Comparison of ENCODE assay signal across 9 mouse cellular contexts in genomic region chr11:54523431-54524001, GRCm38 (mm10). TPM values are rescaled to one million over a fixed set of nuclear protein-coding genes. Genes with fewer than 3 reads are reported as not detected.
DNase-seq lines count a peak whose midpoint lies in the region; ATAC-seq lines count a peak whose summit lies in the region.
"Had no signal": no experiment of that assay in that cellular context is flagged by ENCODE, and none has a peak within 500 bp of the region (broad histone marks: within the 10 kb centered on the region; RNA-seq: fewer than 3 reads in every experiment).

No protein-coding gene starts in this region.

- peak; percentile 17 for DNase-seq in CD4-positive, CD25-positive, alpha-beta regulatory T cell, adult 2 months (ENCODE audit: low read depth, low spot score)
- DNase-seq in limb, embryonic 11.5 days (ENCODE audit: low spot score): no peak
- DNase-seq in thymus, postnatal 14 days: no peak
- no peak for DNase-seq in thymus, postnatal 0 days (ENCODE audit: low spot score)
- DNase-seq: right cerebral cortex, postnatal 14 days had no signal

- peak overlapping the region; percentile 95 for H3K4me3 ChIP-seq in megakaryocyte, embryonic 14.5 days (replicated peaks)
- H3K4me3 ChIP-seq in limb, embryonic 11.5 days (ENCODE audit: low read depth, low read length): peak overlapping the region; percentile 80
- peak overlapping the region; percentile 91 for H3K4me3 ChIP-seq in stomach, embryonic 14.5 days (ENCODE audit: low read depth, low read length)

- H3K9ac ChIP-seq in limb, embryonic 11.5 days (ENCODE audit: low read length): peak overlapping the region; percentile 89
- peak overlapping the region; percentile 87 for H3K9ac ChIP-seq in stomach, embryonic 14.5 days (replicated peaks; ENCODE audit: low read depth, low read length)

- peaks cover 3% of the 10 kb centered on the region for H3K36me3 ChIP-seq in megakaryocyte, embryonic 14.5 days (replicated peaks; ENCODE audit: low read length)
- no peaks in the 10 kb centered on the region for H3K36me3 ChIP-seq in limb, embryonic 11.5 days (ENCODE audit: control insufficient read depth, insufficient read depth, low read length)
- H3K36me3 ChIP-seq in stomach, embryonic 14.5 days (ENCODE audit: control insufficient read depth, insufficient read depth, low read length): no peaks in the 10 kb centered on the region

- H3K27me3 ChIP-seq in megakaryocyte, embryonic 14.5 days (replicated peaks): no peaks in the 10 kb centered on the region
- no peaks in the 10 kb centered on the region for H3K27me3 ChIP-seq in limb, embryonic 11.5 days (ENCODE audit: control insufficient read depth, insufficient read depth, low read length)
- no peaks in the 10 kb centered on the region for H3K27me3 ChIP-seq in stomach, embryonic 14.5 days (ENCODE audit: control insufficient read depth, insufficient read depth, low read length)

- no peaks in the 10 kb centered on the region for H3K9me3 ChIP-seq in megakaryocyte, embryonic 14.5 days
- no peaks in the 10 kb centered on the region for H3K9me3 ChIP-seq in limb, embryonic 11.5 days (ENCODE audit: control insufficient read depth, low read length)
- no peaks in the 10 kb centered on the region for H3K9me3 ChIP-seq in stomach, embryonic 14.5 days (ENCODE audit: control insufficient read depth, low read depth, low read length)

- ATAC-seq in CD4-positive, CD25-positive, alpha-beta regulatory T cell, adult 4 months: no peak
- ATAC-seq in megakaryocyte, adult 5-6 weeks (ENCODE audit: poor library complexity, severe bottlenecking): no peak
- no peak for ATAC-seq in limb, embryonic 11.5 days (ENCODE audit: insufficient number of reproducible peaks, low FRiP score, low TSS enrichment, low read depth)
- ATAC-seq in stomach, embryonic 14.5 days (ENCODE audit: insufficient number of reproducible peaks, insufficient read depth, low FRiP score, low read depth): no peak

- H3K4me2 ChIP-seq in limb, embryonic 11.5 days (ENCODE audit: low read depth, severe bottlenecking): peak overlapping the region; percentile 75
- H3K4me2 ChIP-seq in stomach, embryonic 14.5 days (replicated peaks; ENCODE audit: low read depth, low read length): peak overlapping the region; percentile 67

- H3K27ac ChIP-seq in limb, embryonic 11.5 days (replicated peaks; ENCODE audit: low read depth, low read length): no peak overlapping the region
- peak overlapping the region; percentile 95; the same call in 1 of the 2 replicates for H3K27ac ChIP-seq in stomach, embryonic 14.5 days (ENCODE audit: low read length)

- H3K4me1 ChIP-seq in megakaryocyte, embryonic 14.5 days: peaks cover 60% of the 10 kb centered on the region
- no peaks in the 10 kb centered on the region for H3K4me1 ChIP-seq in limb, embryonic 11.5 days (ENCODE audit: control insufficient read depth, insufficient read depth, low read length)
- no peaks in the 10 kb centered on the region for H3K4me1 ChIP-seq in stomach, embryonic 14.5 days (ENCODE audit: control insufficient read depth, insufficient read depth, low read length)

- 18% methylated on average over 10 of the region's 10 CpGs for WGBS in limb, embryonic 11.5 days
- 14% methylated on average over 10 of the region's 10 CpGs for whole genome bisulfite sequencing in stomach, embryonic 14.5 days

RNA-seq across cellular contexts. Expression of gene Rapgef6, which starts 0.9 kb away (rescaled TPM):
- 100 to 1,000 TPM; 258 to 274 TPM for polyA plus RNA-seq in CD4-positive, CD25-positive, alpha-beta regulatory T cell, adult 4 months (2017; shearing (Covaris generic))
- 1.9 and 2.9 TPM in 2 replicates for polyA plus RNA-seq in megakaryocyte, embryonic 14.5 days (2012; ENCODE audit: insufficient read depth, low replicate concordance)
- total RNA-seq in megakaryocyte, adult 5-6 weeks (2015): 47.7 and 55.9 TPM in 2 replicates
- 54.4 and 63.9 TPM in 2 replicates for total RNA-seq in megakaryocyte, adult 5-6 weeks (2017)
- 26.9 and 29.1 TPM in 2 replicates for polyA plus RNA-seq in limb, embryonic 11.5 days (2014; fragmentation: Nextera tagmentation; extraction: Ambion mirVana)
- 39.4 and 42.0 TPM in 2 replicates for polyA plus RNA-seq in stomach, embryonic 14.5 days (2014; fragmentation: Nextera tagmentation; extraction: Ambion mirVana)
- 42.7 and 53.4 TPM in 2 replicates for polyA plus RNA-seq in thymus, postnatal 0 days (2015; fragmentation: Nextera tagmentation; extraction: Ambion mirVana)
